Mouse (Mus musculus): ENCODE data around the gene Gm9936. TPM values are rescaled to one million over a fixed set of nuclear protein-coding genes. Genes with fewer than 3 reads are reported as not detected.

The Gm9936 gene
- total and polyA plus RNA-seq, 3 experiments = not detected

DNA sequence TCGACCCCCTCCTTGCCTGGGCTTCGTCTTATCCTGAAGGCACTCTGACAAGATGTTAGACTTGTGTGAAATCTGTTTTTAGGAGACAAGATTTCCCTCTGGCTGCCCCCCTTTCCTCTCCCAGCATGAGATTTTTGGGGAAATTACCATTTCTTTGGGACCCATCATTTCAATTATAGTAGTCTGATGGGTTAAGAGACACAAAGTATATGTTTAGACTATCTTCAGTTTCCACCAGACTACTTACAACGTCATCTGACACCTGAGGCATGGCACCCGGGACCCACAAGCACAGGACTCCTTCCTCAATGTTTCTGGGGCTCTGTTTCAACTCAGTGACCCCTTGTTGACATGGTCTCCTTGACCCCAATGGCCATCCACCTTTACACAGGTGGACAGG, 37.1 kb upstream of the Gm9936 start:
- peaks cover 8 to 17% of the 10 kb centered on the region in 2 experiments for H3K27me3 ChIP-seq (ENCODE audit: control insufficient read depth in 1 of 2, insufficient read depth in 2 of 2, low read length in 2 of 2)
- H3K36me3 ChIP-seq (ENCODE audit: control insufficient read depth in 1 of 2, insufficient read depth in 2 of 2, low read length in 2 of 2) = no peaks in the 10 kb centered on the region
- DNase-seq (ENCODE audit: low read depth, low spot score) = no peak
- H3K9ac ChIP-seq (ENCODE audit: control insufficient read depth, low read depth, low read length, poor library complexity, severe bottlenecking) = no peak overlapping the region
- H3K4me1 ChIP-seq (ENCODE audit: control insufficient read depth in 1 of 2, insufficient read depth in 2 of 2, low read length in 2 of 2) = peaks cover 0 to 3% of the 10 kb centered on the region in 2 experiments; a peak in 3 of 4 replicates
- no peak for TF ChIP-seq GATA1 (IDR thresholded peaks at IDR 0.05; ENCODE audit: low read depth, low read length)
- no peak for TF ChIP-seq USF2 (IDR thresholded peaks at IDR 0.05; ENCODE audit: borderline replicate concordance in 1 of 2, insufficient read depth in 1 of 2, low read depth in 1 of 2, low read length in 2 of 2)
- TF ChIP-seq MXI1 (IDR thresholded peaks at IDR 0.05; ENCODE audit: low read depth, low read length) = no peak
- TF ChIP-seq GABPA (IDR thresholded peaks at IDR 0.05; ENCODE audit: low read depth, low read length) = no peak
- TF ChIP-seq MYB (IDR thresholded peaks at IDR 0.05; ENCODE audit: low read depth, low read length) = no peak
- TF ChIP-seq RAD21 (IDR thresholded peaks at IDR 0.05; ENCODE audit: low read depth, low read length) = no peak
- no peak for TF ChIP-seq CHD2 (IDR thresholded peaks at IDR 0.05; ENCODE audit: low read length)
- TF ChIP-seq CHD1 (IDR thresholded peaks at IDR 0.05; ENCODE audit: low read depth, low read length) = no peak
- TF ChIP-seq KAT2A (conservative IDR thresholded peaks at IDR 0.05; ENCODE audit: low read depth, low read length) = no peak
- no peak for TF ChIP-seq CTCF (IDR thresholded peaks at IDR 0.05 in 2 of 3, conservative IDR thresholded peaks at IDR 0.05 in 1 of 3; ENCODE audit: control insufficient read depth in 1 of 3, insufficient read depth in 1 of 3, low read depth in 2 of 3, low read length in 3 of 3, poor library complexity in 1 of 3, severe bottlenecking in 1 of 3)
- TF ChIP-seq ZNF384 (IDR thresholded peaks at IDR 0.05; ENCODE audit: low read depth, low read length) = no peak
- TF ChIP-seq SIN3A (IDR thresholded peaks at IDR 0.05; ENCODE audit: low read length) = no peak
- no peak for TF ChIP-seq USF1 (IDR thresholded peaks at IDR 0.05; ENCODE audit: low read depth, low read length)
- TF ChIP-seq NRF1 (IDR thresholded peaks at IDR 0.05; ENCODE audit: insufficient read depth, low read depth, low read length, poor library complexity, severe bottlenecking) = no peak
- TF ChIP-seq TBP (IDR thresholded peaks at IDR 0.05; ENCODE audit: low read depth, low read length) = no peak
- no peak for TF ChIP-seq TCF12 (IDR thresholded peaks at IDR 0.05; ENCODE audit: low read depth, low read length)
- TF ChIP-seq POLR2AphosphoS5 (IDR thresholded peaks at IDR 0.05; ENCODE audit: borderline replicate concordance, low read depth, low read length) = no peak
- TF ChIP-seq ELF1 (IDR thresholded peaks at IDR 0.05; ENCODE audit: low read depth, low read length) = no peak
- TF ChIP-seq BHLHE40 (IDR thresholded peaks at IDR 0.05; ENCODE audit: borderline replicate concordance, low read depth, low read length) = no peak
- no peak for TF ChIP-seq RCOR1 (IDR thresholded peaks at IDR 0.05; ENCODE audit: low read depth, low read length)
- H3K9me3 ChIP-seq (replicated peaks; ENCODE audit: insufficient read depth, low read length) = no peaks in the 10 kb centered on the region
- no peaks in the 10 kb centered on the region for H3K79me2 ChIP-seq (ENCODE audit: control insufficient read depth, insufficient read depth, low read length, poor library complexity)
- H3K4me3 ChIP-seq (ENCODE audit: control insufficient read depth in 1 of 2, insufficient read depth in 1 of 2, low read depth in 2 of 2, low read length in 2 of 2) = no peak overlapping the region
- H3K27ac ChIP-seq (ENCODE audit: control insufficient read depth, low read depth, low read length) = no peak overlapping the region

DNA sequence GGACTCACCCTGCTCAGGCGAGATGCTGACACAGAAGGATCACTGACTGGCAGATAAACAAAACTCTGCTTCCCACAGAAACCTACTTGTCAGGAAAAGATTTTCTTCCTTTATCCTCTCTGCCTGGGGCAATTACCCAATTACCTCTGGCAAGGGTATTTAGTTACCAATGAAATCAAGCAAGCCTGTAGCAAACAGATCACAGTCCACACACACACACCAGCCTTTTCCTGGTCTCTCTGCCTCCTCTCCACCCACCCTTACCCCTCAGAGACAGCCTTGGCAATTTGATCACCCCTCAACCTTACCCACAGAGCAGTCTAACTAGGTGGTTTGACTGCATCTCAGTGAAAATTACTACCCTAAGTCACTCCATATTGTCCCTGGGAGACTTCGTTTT, 30.5 kb upstream of the Gm9936 start:
- H3K36me3 ChIP-seq (ENCODE audit: control insufficient read depth in 1 of 2, insufficient read depth in 2 of 2, low read length in 2 of 2) = no peaks in the 10 kb centered on the region
- no peaks in the 10 kb centered on the region for H3K79me2 ChIP-seq (ENCODE audit: control insufficient read depth, insufficient read depth, low read length, poor library complexity)
- no peaks in the 10 kb centered on the region for H3K9me3 ChIP-seq (replicated peaks; ENCODE audit: insufficient read depth, low read length)
- no peaks in the 10 kb centered on the region for H3K27me3 ChIP-seq (ENCODE audit: control insufficient read depth in 1 of 2, insufficient read depth in 2 of 2, low read length in 2 of 2)
- no peak for DNase-seq (ENCODE audit: low read depth, low spot score)
- no peak overlapping the region for H3K27ac ChIP-seq (ENCODE audit: control insufficient read depth, low read depth, low read length)
- peaks cover 0 to 7% of the 10 kb centered on the region in 2 experiments; a peak in 2 of 4 replicates for H3K4me1 ChIP-seq (ENCODE audit: control insufficient read depth in 1 of 2, insufficient read depth in 2 of 2, low read length in 2 of 2)
- TF ChIP-seq EP300 (IDR thresholded peaks at IDR 0.05; ENCODE audit: low read depth in 1 of 2, low read length in 2 of 2) (no peak), E2F4 (IDR thresholded peaks at IDR 0.05; ENCODE audit: borderline replicate concordance, low read depth, low read length) (no peak), CHD2 (IDR thresholded peaks at IDR 0.05; ENCODE audit: low read length) (no peak), RAD21 (IDR thresholded peaks at IDR 0.05; ENCODE audit: low read depth, low read length) (no peak), NELFE (IDR thresholded peaks at IDR 0.05; ENCODE audit: low read depth, low read length) (no peak), SIN3A (IDR thresholded peaks at IDR 0.05; ENCODE audit: low read length) (no peak), POLR2A (IDR thresholded peaks at IDR 0.05; ENCODE audit: control insufficient read depth in 1 of 2, insufficient read depth in 1 of 2, low read depth in 1 of 2, low read length in 2 of 2, poor library complexity in 1 of 2) (no peak), NRF1 (IDR thresholded peaks at IDR 0.05; ENCODE audit: insufficient read depth, low read depth, low read length, poor library complexity, severe bottlenecking) (no peak), MAZ (IDR thresholded peaks at IDR 0.05; ENCODE audit: low read depth, low read length) (no peak), ZC3H11A (IDR thresholded peaks at IDR 0.05; ENCODE audit: low read depth, low read length) (no peak), POLR2AphosphoS5 (IDR thresholded peaks at IDR 0.05; ENCODE audit: borderline replicate concordance, low read depth, low read length) (no peak), ELF1 (IDR thresholded peaks at IDR 0.05; ENCODE audit: low read depth, low read length) (no peak), TCF12 (IDR thresholded peaks at IDR 0.05; ENCODE audit: low read depth, low read length) (no peak), TAL1 (IDR thresholded peaks at IDR 0.05; ENCODE audit: low read length) (no peak), USF2 (IDR thresholded peaks at IDR 0.05; ENCODE audit: borderline replicate concordance in 1 of 2, insufficient read depth in 1 of 2, low read depth in 1 of 2, low read length in 2 of 2) (no peak), USF1 (IDR thresholded peaks at IDR 0.05; ENCODE audit: low read depth, low read length) (no peak), GATA1 (IDR thresholded peaks at IDR 0.05; ENCODE audit: low read depth, low read length) (no peak)
- no peak overlapping the region for H3K4me3 ChIP-seq (ENCODE audit: control insufficient read depth in 1 of 2, insufficient read depth in 1 of 2, low read depth in 2 of 2, low read length in 2 of 2)
- no peak overlapping the region for H3K9ac ChIP-seq (ENCODE audit: control insufficient read depth, low read depth, low read length, poor library complexity, severe bottlenecking)

Data from MEL (cell line).